Mouse (Mus musculus) left cerebral cortex, adult 8-10 months (tissue): ENCODE data around the gene 1700022I11Rik. TPM values are rescaled to one million over a fixed set of nuclear protein-coding genes. Genes with fewer than 3 reads are reported as not detected.
A peak's percentile ranks its signal among the peaks of the same experiment; 100 is the strongest.

Experiments
- DNase-seq, 2 experiments: peaks; one replicate each; pipeline ENCODE4 v3.0.0; 2022; ENCODE audit warnings: low spot score in 2 of 2
- total RNA-seq, 4 experiments: library from RNA; stranded (reverse); gene quantifications; 2 replicates each; pipeline ENCODE4 v1.2.4; 2022

Gene 1700022I11Rik
- total RNA-seq, 4 experiments from 2014 or later, result not detected

GRCm38 (mm10) chr4:43000141-43000986, 31.0 kb downstream of the 1700022I11Rik start, which contains the start of gene Vcp:
Vcp (minus strand) TSS chr4:43000507.
- peak; percentile 95 to 99 for DNase-seq

DNA sequence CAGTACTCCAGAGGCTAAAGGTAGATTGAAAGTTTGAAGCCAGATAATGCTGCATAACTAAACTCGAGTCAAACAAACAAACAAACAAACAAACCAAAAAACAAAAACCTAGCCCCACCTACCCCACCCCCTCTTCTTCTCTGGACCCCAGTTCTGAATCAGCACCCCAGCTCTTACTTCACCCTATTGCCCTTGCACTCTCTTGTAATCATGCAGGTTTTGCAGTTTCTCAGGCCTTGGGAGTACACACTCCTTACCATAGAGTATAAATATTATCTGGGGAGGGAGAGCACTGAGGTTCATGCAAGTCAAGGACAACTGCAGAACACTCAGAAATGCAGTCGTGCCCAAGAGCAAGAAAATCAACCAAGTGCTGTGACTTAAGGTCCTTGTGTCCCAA, 31.9 kb downstream of the 1700022I11Rik start:
- no peak for DNase-seq

DNA sequence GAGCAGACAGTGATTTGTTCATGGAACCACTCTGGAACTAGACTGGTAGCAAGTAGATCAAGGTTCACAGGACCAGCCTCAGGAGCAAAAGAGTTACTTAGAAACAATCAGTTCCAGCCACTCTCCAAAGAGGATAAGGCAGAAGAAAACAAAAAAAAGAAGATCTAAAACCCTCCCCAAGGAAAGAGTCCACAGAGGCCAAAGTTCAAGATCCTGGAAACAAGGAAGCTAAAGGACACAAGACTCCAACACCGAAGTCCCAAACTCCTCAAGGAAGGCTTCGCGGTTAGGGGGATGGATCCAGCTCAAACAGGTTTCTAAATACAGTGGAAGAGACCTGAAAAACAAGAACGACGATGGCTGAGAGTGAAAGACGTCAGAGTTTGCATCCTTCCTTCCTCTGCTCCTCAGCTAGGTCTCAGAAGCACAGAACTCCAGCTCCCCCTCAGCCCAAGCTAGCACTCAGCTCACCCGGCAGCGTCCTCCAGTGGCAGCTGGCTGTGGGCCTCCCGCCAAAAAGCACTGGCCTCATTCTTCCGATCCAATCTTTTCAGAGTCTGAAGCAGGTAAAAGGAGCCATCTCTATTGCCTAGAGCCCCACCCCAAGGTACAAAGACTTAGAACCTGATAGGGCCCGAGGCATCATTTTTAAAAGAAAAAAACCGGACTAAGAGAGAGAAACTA, 33.5 kb downstream of the 1700022I11Rik start:
- DNase-seq, result no peak

DNA sequence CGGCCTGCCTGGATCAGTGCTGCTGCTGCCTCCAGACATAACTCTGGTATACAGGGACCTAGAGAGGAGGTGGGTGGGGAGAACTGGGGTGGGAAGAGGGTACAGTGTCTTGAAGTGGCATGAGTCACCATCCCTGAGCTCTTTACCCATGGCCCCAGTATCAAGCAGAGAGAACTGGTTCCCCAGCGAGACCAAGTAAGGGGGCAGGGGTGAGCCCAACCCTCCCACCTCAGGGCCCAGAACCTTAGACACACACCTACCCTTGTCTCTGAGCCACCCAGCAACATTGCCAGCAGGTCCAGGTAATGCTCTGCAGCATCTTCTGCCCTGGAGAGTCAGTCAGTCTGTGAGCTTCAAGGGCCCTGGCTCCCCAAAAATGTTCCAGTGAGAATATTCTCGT, 35.5 kb downstream of the 1700022I11Rik start:
- DNase-seq, result no peak

- no peak for DNase-seq
Observed at GRCm38 (mm10) chr4:43005765-43006164, 36.4 kb downstream of the 1700022I11Rik start.

DNA sequence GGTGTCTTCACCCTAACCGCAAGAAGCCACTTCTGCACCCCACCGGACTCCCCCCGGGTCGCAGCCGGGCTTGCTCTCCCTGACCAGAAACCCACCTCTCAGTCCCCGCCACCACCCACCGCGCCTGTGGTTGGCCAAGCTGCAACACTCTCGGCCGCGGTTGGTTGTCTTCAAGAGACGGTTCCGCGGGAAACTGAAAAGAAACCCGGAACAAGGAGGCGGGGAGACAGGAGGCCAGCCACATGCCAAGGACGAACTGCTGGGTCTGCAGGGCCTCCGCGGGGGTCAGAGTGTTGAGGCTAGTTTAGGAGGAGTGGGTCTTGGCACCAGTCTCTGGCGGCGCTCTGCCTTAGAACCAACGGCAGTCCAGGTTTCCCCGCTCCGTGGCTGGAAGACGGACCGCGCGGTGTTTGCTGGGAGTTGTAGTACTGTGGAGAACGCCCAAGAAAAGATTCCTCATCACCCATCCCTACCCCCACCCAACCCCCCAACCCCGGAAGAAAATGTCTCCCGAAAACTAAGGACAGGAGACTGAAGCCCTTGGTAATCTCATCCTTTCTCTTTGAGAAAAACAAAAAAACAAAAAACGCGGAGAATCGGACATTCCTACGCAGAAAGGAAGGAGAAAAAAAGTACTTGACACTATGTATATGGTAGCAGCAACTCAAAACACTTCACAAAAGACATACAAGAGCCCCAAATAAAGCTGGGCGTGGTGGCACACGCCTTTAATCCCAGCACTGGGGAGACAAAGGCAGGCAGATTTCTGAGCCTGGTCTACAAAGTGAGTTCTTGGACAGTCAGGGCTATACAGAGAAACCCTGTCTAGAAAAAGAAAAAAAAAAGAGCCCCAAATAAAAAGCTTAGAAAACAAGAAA, 41.0 kb downstream of the 1700022I11Rik start, which contains the start of gene Fancg:
Gene Fancg (minus strand): TSS at position 346 of the 878 bp plus-strand sequence.
- peak; percentile 70 for DNase-seq

GRCm38 (mm10) chr4:43012091-43012490, 42.7 kb downstream of the 1700022I11Rik start:
- DNase-seq, result no peak

DNA sequence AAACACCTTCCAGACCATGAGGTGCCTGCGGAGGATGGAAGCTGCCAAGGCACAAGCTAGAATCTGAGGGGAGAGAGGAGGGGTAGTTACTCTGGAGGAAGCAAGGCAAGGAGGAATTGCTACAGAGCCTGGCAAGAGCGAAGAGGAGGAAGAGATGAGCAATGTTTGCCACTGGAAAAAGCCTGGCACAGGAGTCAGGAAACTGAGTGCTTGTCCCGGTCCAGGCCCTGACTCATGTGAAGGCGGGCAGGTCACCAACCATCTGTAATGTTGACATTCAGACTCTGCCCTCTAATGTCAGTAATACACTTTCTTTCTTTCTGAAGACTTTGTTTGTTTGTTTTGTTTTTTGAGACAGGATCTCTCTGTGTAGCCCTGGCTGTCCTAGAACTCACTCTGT, 48.8 kb downstream of the 1700022I11Rik start:
- no peak for DNase-seq

DNA sequence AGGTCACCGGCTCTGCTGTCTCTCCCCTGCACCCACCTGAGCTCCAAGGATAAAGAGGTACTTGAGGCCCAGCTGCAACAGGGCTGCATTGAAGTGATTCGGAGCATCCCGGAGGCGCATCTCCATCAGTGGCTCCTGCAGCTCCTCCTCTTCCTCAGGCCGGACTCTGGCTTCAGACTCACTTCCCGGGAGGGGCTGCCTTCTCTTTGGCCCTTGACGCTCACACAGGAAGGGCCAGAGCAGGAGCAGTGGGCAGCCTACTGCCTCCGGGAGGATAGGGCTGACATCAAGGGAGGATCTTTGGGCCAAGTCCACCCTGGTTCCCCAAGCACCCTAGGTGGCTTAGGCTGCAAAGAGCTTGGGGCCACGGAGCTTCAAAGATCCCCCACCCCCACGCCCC, 49.8 kb downstream of the 1700022I11Rik start:
- DNase-seq, result no peak

DNA sequence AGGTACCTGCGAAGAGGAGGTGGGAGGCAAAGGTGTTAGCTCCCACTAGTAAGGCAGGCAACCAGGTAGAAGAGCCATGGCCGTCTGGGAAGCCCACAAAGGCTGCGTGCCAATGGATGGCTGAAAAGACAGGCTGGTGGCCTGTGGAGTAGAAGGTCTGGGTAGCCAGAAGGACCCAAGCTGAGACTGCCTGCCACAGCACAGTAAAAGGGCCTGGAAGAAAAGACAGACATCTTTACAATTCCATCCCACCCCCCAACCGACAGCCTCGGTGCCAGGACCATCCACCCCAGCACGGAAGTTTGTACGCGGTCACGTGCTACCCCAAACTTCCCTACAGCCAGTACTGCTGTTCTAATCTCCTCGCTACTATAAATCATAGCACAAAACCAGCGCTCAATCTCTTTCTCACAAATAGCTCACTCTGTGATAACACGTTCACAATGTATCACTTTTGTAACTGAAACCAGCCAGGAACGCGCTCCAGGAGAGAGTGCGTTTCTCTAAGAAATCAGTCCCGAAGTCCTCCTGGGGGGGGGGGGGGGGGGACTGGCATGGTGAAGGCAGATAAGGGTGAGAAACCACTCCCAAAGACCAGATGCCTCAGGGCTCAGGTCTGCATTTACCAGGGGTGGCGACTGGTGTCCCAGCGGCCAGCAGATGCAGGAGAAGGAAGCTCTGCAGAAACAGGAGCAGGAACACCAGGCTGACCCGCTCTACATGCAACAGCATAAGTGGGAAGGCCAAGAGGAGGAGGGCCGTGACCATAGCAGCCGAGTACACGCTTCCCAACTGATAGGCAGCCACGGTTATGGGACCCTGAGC, 50.4 kb downstream of the 1700022I11Rik start:
- no peak for DNase-seq

GRCm38 (mm10) chr4:43020876-43021275, 51.5 kb downstream of the 1700022I11Rik start:
- DNase-seq, result no peak

DNA sequence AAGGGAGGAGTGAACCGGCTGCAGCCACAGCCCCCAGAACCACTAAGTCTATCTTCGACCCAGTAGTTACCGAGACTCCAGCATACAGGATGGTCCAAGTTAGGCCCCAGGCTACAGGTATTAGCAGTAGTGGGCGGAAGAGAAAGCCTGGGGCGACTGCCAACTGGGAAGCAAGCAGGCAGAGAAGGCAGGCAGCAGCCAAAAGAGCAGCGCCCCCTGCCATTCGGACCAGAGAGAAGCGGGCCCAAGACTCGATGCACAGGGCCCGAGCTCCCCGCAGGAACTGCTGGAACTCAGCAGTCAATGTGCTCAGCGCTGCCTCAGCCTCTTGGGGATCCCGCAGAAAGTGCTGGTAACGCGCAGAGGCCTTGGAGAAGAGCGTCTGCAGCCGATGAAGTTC, 51.9 kb downstream of the 1700022I11Rik start:
- DNase-seq, result no peak

DNA sequence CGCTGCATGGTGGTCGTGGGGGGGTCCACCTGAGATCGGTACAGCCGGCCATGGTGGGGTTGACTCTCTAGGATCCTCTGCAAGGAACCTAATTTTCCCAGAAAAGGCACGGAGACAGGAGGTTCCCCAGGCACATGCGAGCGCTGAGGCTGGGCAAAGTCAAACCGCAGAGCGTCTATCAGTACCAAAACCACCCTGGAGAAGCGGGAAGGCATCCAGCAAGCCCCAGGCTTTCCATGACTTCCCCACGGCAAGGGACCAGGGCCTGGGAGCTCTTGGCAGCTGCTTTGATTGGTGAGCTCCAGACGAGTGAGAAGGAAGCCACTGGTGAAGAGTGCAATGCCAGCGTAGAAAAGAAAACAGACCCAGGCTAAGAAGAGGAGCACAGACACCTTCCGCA, 55.3 kb downstream of the 1700022I11Rik start:
- no peak for DNase-seq

DNA sequence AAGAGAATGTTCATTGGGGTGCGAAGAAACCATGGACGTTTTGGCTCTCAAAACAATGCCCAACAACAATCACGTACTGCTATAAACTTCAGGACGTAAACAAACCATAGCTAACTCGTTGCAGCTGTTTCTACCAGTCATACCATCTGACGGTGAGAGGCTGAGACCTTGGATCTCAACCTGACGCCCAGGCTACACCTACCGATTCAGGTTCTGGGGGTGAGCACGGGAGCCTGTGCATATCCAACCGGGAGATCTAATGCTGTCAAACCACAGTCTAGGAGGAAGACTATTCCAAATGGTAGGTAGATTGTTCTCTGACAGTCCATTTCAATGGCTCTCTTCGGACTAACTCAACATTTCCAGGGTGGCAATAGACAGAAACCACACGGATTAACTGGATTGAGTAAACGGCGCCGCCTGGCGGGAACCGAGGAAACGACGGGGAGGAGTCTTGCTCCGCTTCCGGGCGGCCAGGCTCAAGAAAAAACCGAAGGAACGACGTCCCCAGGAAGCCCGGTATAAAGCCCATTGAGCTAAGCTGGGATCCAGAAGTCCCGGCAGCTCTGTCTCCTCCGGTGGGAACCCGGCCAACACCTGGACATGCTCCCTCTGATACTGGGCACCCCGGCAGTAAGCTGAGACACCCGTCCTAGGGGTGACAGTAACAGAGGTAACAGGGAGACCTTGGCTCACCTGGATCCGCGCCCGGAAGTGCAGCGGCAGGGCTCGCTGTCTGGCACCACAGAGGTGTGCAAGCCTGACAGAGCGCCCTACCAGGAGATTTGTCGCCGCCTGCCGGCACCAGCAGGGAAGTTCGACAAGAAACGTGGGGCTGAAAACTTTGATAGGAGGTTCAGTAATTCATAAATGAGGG, 55.9 kb downstream of the 1700022I11Rik start, which contains the start of gene Pigo:
Gene Pigo (minus strand): TSS at position 736 of the 877 bp plus-strand sequence.
- DNase-seq, result peak; percentile 92 to 95

DNA sequence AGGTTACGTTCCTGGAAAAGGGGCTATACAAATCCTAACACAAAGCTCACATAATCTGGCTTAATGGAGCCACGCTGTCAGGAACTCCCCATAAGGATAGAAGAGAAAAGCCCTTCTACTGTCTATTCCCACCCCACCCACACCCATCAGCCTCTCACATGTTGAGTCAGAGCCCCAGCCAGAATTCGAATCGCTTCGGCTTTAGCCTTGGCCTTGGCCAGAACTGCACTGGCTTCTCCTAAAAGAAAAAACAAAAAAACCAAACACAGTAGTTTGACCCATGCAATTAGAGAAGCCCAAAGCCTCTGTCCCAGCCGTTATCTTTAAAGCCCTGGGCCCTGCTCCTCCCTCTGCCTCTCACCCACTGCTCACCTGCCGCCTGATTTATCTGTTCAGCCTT, 59.7 kb downstream of the 1700022I11Rik start:
- no peak for DNase-seq

DNA sequence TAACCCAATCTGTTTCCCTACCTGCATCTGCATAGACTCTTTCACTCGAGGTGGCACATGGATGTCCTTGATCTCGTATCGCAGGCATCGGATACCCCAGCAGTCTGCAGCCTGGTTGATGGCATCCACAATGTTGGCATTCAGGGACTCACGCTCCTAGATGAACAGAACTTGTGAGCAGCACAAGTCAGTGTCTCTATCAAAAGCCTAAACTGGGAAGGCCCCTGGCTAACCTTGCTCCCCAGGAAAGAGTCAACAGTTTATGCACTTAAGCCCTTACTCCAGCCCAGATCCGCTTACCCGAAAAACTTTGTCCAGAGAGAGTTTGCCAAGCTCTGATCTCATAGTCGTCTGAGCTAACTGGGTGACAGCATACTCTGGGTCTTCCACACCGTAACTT, 60.3 kb downstream of the 1700022I11Rik start:
- DNase-seq, result no peak

- DNase-seq, result no peak
Observed at GRCm38 (mm10) chr4:43030352-43030751, 60.9 kb downstream of the 1700022I11Rik start.

GRCm38 (mm10) chr4:43030780-43031230, 61.4 kb downstream of the 1700022I11Rik start:
- DNase-seq, result peak in 1 of 2 experiments; percentile 51

DNA sequence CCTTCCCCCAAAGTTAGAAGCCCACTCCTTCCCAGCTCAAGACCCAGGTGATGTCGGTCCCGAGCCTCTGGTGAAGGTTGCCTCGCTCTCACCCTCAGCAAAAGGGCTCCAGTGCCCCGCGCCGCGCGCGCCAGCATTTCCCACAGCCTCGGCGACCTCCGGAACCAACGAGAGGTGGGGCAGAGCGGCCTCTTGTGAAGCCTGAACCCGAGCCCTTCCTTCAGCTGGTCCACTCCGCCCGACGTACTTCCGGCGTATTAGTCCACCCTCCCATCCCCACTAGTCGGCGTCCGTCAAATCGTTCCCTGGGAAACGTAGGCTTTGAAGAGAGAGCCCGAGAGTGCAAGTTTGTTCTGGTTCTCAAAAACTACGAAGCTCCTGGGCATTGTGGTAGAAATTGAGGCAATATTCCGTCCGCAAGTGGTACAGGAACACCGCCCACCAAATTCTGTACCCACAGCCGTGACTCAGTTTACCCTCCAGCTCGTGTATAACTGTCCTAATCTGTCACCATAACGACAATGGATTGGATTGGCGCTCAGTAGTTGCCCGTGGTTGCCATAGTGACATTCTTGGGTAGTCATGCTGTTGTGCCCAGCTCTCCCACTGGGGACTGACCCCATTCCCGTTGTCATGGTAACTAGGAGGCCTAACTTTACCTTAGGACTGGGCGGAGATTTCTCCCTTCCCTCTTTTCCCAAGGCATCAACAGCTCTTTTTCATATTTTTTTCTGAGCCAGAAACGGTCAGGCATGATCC, 62.0 kb downstream of the 1700022I11Rik start, which contains the start of gene Stoml2:
Gene Stoml2 (minus strand): TSS at position 474 of the 759 bp plus-strand sequence.
- DNase-seq, result peak; percentile 85 to 92
